Mouse (Mus musculus) WW6 (cell line): ENCODE results near the gene Zyg11b.

ENCODE experiments used
- DNase-seq: peaks from one replicate; pipeline ENCODE4 v3.0.0-alpha.2; 2013; ENCODE audit warnings: low read depth, low spot score

Zyg11b gene

DNA sequence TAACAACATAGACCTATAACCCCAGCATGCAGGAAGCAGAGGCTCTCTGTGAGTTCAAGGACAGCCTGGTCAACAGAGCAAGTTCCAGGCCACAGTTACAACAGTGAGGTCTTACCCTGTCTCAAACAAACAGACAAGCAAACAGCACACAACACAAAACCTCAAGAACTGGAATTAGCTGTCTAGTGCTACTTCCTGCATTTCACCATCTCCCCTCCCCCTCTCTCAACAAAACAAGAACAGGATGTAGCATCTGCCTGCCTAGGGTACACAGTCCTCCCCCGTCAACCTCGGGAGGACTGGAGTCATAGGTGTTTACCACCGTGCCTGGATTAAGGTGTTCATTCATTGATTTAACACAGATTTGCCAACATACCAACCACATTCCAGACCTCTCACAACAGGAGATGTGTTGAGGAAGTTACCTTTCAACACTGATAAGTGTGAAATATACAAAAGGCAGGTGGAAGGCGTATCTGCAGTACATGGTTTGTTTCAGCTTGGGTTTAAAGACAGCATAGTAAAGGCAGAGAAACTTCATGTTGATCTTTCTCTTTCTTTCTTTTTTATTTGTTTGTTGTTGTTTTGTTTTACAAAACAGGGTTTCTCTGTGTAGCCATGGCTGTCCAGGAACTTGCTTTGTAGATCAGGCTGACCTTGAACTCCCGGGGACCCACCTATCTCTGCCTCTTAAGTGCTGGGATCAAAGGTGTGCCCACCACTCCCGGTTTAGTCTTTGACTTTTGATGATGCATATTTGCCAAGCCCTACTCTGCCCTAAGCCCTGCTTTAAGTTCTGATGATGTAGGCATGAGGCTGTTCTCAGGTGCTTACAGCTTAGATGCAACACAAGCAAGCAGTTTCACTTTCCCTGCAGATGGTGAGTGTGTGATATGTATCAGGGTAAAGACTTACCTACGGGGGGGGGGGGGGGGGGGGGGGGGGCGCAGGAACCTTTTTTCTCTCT, 18.0 kb upstream of the Zyg11b start:
- DNase-seq, result no peak

DNA sequence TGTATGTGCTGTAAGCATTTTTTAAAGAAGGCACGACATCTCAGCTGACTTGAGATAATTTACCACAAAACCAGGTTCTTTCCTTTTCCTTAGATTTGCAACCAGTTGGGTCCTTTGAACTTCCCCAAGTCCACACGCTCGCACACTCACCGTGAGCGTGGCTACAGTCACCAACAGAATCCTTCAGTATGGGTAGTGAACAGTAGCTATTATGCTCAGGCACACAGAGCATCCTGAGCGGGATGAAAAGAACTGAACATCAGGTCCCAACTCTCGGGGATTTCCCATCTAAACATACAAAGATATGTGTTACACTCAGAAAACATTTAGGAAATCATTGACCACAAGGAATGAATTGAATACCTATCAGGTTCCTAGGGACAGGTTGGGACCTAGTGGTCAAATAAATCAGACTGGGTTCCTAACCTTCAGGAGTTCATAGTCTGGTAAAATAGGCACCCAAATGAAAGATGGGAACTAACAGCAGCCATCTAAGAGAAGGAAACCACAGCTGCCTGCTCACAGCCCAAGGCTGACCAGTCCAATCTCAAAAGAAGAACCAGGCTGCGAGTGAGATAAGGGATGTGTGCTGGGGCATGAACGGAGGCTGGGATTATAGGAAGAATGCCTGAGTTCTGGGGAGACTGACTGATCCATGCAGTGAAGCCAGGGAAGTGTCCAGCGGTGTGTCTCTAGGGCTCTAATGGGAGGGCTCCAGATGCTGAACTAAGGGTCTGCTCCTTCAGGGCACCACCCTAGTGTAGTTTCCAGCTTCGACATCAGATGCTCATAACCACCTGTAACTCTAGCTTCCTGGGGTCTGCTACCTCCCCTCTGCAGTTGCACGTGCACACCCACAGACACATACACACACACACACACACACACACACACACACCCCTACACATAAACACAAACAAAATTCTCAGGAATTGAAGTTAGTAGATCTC, 17.0 kb upstream of the Zyg11b start:
- no peak for DNase-seq

DNA sequence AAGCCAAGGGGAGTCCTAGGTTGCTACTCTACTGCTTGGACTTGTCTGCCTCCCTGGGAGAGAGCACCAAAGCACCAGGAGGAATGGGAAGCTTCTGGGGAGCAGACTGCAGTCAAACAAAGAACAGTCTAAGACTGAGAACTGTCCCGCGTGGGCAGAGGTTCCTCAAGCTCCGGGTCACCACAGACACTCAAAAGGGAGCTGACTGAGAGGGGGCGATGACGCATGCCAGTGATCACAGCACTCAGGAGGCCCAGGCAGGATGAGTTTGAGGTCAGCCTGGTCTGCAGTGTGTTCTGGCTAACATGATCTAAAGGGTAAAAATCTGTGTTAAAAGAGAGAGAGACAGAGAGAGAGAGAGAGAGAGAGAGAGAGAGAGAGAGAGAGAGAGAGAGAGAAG, 13.1 kb upstream of the Zyg11b start:
- no peak for DNase-seq

DNA sequence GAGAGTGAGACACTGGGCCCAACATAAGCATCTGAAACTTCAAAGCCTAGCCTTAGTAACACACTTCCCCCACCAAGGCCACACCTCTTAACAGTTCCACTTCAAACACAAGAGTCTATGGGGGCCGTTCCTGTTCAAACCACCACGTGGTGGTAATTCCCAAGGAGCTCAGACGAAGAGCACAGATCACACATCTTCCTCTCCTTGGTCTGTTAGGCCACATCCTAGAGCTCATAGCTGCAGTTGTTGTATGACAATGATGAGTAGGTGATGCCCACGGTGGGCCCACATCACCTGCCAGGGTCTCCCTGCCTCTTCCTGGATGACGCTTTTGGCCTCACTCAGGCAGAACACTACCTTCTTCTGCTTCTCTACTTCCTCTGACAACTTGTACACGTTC, 9.8 kb upstream of the Zyg11b start:
- no peak for DNase-seq

DNA sequence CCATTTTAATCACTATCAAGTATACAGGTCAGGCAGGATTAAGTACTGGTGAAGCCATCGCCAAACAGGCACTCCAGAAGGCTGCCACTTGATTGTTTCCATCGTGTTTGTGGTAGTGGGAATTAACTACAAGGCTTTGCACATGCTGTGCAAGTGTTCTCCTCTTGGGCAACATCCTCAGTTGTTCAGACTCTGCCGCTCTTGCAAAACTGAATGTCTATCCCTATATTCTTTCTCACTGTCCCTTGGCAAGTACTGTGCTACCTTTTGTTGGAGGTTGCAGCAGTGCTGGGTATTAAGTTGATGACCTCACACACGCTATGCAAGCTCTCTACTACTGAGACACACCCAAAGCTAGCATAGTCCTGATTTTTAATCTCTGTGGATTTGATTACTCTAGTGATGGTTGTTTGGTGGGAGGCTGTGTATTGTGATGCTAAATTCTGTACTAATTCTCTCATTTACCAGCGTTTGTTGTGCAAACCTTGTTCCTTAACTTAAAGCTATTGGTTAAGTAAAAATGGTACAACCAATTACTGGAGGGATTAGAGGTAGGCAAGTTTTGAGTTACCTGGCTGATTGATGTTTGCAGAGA, 1.5 kb upstream of the Zyg11b start:
- DNase-seq, result no peak

DNA sequence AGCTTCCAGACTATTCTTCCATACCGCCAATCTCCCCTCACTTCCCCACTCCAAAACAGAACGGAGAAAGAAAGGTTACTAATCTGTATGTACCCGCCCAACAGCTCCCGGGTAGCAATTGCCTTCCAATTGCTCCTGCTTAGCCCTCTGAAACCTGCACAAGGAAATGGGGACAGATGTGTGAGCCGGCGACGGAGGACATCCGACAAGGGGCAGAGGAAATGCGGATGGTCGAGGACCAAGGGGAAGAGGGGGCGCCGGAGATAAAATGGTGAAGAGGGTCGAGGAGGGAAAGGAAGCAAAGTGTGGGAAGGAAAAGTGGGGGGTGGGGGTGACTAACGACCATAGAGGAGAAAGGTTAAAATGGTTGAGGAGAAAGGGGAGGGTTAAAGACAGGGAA, 630 bp downstream of the Zyg11b start:
- no peak for DNase-seq

DNA sequence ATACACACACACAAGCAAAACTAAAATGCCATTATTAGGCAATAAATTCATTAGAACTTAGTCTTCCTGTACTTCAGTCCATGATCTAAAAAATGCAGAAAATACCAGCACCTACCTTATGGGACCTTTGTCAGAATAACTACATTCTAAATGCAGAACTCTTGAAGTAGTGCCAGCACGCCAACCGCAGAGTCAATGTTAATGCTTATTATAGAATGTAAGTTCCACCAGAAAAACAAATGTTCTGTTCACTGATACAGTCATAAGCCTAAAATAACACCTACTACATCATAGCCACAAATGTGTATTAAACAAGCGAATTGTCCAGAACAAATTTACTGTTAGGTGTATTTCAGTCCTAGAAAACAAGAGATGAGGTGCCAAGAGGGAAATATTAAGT, 23.9 kb downstream of the Zyg11b start:
- no peak for DNase-seq

DNA sequence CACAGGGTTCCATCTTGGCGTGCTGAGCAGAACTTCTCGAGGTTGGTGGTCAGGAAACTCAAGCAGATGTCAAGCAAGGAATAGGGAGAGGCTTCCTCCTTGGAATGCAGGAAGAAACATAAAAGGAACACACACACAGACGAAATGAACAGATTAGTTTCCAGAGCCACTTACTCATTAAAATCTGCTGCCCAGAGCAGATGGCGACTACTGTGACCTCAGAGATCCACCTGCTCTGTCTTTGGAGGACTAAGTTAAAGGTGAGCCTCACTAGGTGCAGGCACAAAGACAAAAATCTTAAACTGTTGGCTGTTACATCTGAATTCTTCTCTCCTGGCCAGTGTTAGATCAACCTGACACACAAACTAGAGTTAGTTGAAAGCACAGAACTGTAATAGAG, 28.6 kb downstream of the Zyg11b start:
- DNase-seq, result no peak

DNA sequence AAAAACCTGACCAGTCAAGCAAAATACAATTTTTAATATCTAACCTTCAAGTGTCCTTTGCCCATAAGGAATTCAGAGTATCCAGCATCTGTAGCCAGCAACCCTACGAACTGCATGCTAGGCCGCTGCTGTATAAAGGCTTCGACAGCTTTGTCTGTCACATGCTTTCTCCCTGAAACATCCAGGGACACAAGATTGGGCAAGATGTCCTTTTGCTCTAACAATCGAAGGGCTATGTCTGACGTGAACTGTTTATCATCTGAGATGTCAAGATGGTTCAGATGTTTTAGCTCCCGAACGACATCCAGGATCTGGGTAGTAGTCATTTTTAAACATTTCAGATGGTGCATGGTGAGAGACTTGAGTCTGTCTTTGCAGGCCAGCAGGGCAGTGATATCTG, 35.1 kb downstream of the Zyg11b start:
- DNase-seq, result no peak

DNA sequence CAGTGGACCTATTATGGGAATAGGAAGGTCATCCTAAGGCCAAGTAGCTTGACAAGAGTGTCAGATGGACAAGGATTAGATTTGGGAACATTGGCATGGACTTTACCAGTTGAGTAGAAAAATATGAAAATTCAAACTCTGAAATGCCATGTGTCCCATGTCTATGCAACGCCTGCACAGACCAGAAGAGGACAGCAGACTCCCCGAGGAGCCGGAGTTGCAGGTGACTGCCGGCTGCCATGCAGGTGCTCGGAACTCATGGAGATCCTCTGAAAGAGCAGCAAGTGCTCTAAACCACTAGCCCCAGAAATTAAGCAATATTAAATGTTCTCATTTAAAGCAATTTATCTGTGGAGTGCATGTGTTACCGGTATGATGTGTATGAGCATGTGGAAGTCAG, 47.6 kb downstream of the Zyg11b start:
- no peak for DNase-seq

DNA sequence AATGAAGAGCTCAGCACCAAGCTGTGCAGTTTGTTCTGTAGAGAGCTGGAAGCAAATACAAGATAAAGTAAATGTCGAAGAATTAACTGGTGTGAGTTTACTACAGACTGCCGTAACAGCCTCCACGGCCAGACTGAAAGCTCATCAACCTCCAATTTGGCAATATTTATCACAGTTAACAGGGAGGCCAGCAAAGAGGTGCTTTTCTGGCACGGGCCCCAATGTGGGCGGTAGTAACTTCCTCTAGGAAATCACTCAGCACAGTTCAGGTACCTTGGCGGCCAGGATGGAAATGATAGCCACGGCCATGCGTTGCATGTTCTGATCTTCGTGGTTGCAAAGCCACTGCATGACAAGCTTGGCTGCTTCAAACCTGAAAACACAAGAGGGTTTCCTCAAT, 50.4 kb downstream of the Zyg11b start:
- no peak for DNase-seq

DNA sequence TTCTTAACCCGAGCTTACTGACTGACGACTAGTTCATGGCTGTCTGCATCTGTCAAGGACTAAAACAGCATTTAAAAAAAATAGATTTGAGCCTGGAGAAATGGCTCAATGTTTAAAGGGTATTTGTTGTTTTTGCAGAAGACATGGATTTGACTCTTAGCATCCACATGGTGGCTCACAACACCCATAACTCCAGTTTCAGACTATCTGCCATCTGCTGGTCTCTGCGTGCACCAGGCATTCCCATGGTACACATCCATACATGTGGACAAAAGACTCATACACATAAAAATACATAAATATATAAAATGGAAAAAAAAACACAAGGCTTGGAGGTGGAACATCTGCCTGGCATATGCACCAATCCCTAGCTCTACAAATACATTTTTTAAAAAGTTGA, 51.6 kb downstream of the Zyg11b start:
- no peak for DNase-seq

DNA sequence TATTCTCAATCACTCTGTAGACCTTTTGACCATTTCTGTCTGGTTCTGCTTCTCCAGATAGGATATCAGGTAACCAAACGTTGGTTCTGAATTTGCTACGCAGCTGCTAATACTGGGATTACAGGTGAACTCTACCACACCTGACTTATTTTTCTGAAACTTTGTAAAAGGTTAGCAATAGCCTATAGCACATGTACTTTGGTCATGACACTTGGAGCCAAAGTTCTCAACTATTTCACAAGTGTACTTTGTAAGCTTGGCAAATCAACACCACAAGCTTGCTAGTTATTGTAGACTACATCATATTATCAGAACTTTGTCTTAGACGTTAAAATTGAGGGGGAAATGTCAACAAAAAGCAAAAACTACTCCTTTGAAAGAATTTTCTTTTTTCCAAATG, 67.2 kb downstream of the Zyg11b start:
- no peak for DNase-seq

DNA sequence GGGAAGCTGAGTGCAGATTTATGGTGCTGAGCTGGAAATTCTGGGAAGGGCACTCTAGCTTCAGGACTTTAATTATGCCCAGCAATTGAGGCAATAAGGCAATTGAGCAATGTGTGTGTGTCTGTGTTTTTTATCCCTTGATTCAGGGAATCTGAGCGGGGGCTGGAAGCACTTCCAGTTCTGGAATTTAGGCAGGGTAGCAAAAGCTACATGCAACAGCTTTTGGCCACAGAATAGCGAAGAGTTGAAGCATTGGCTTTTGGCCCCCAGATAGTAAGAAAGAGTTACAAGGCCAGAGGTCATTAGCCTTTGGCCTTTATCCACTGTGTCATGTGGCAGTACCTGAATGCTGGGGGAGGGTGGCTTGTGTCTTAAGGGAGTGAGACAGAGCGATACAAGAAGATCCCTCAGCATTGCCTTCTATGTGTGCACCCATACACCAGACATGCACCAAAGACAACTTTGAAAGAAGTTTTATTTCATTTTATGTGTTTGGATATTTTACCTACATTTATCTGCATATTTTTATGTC, 75.5 kb downstream of the Zyg11b start:
- DNase-seq, result no peak

DNA sequence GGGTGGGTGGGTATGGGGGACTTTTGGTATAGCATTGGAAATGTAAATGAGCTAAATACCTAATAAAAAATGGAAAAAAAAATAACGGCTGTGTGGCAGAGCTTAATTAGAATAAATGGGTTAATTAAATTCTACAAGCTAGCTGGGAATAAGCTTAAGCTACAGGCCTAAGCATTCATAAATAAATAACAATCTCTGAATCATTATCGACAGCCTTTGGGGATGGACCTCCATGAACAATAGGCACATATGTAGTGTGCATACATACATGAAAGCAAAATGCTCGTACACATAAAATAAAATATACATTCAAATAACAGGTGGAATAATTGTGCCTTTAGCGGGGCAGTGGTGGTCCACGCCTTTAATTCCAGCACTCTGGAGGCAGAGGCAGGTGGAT, 78.4 kb downstream of the Zyg11b start:
- DNase-seq, result no peak

DNA sequence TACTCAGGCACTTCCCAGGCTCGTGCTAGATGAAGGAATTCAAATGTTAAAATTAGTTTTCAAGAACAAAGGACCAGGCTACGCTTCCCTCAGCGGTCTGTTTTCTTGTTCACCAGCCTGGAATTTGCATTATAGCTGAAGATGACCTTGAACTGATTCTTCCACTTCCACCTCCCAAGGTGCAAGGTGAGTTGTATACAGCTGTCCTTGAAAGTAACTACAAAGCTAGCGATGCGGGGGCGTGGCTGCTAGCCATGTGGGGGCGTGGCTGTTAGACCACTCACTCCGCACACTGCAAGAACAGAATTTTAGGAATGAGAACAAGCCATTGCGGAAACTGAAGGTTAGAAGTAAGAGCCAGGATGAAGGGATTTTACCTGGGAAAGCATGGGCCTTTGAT, 81.9 kb downstream of the Zyg11b start:
- DNase-seq, result peak; percentile 91

DNA sequence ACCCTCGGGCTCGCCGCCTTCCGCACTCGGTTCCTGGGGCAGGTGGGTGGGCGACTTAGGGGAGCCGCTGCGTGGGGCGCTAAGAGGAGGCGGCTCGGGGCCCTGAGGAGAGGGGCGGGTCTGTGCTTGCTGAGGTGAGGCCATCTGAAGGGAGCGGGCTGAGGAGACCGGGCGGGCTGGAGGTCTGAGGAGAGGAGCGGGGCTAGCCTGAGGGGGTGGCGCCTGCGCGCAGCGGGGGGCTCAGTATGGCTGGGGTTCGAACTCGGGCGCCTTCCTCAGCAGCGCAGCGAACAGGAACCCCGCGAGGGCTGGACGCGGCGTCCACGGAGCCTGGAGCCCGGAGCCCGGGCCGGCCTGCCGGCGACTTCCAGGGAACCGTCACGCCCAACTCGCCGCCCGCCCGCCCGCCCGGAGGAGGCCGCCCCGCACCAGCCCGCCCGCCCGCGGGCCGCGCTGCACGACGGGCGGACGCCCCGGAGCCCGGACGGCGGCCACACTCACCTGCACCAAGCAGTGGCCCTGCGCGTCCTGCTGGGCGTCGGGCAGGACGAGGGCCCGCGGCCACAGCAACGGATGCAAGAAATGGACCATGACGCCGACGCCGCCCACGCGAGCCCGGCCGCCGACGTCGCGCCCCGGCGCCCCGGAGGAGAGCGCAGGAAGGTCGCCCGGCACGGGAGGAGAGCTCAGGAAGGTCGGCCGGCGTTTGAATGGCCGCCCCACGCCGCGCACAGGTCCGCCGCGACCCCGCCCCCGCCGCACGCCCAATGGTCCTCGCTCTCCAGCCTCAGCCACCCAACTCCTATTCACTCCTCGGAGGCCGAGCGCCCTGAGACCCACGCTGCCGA, 83.3 kb downstream of the Zyg11b start, which contains the start of gene Zyg11a:
Gene Zyg11a (minus strand): TSS at position 717 of the 848 bp plus-strand sequence.
- DNase-seq, result peak; percentile 46

DNA sequence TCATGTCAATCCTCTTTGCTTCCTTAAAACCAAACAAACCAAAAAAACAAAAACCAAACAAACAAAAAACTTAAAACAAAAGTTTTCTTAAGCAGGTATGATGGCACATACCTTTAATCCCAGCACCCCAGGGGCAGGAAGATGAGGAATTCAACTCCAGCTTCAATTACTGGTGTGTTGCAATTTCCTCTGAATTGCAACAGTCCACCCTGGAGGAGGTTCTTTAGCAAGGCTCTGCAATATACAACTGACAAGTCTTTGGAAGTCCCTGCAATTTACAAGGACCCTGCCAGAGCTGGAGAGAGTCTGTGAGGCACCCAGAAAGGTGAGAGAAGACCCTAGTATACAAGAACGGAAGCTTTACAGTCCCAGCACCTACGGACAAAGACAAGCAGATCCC, 87.9 kb downstream of the Zyg11b start:
- DNase-seq, result no peak

DNA sequence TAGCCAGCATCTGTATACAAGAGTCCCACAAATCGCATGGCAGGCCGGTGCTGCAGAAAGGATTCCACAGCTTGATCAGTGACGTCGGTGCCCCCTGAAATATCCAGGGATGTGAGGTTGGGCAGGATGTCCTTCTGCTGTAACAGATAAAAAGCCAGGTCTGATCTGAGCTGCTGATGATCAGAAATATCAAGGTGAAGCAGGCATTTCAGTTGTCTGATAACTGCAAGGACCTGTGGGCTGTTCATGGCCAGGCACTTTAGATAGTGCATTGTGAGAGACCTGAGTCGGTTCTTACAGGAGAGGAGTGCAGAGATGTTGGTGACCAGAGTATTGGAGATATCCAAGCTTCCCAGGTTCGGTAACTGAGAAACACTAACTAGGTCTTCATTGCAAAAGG, 96.3 kb downstream of the Zyg11b start:
- DNase-seq, result no peak

DNA sequence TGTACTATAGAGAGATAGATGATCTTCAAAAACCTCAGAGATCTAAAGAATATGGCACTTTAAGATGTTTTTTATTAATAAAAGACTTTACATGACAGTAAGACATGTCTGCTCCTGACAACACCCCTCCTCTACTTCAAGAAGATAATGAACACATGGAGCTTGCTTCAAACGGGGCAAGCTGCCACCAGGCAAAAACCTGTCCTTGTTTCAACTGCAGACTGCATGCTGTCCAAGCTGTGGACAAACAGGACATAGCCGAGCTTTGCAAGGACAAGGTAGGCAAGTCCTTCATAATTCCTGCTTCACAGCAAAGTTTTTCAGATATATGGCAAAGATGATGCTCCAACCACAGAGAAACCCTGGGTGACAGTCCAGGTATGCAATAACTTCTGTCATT, 101.7 kb downstream of the Zyg11b start:
- no peak for DNase-seq
